Mouse (Mus musculus) brain, embryonic 14.5 days (tissue): ENCODE measurements around the gene Itpr2.

Experiments used
- CTCF ChIP-seq: fragments of 200-500 bp; IDR thresholded peaks from 2 replicates; pipeline ENCODE4 v1.5.1; 2012; ENCODE audit warnings: inconsistent platforms, mild to moderate bottlenecking, moderate library complexity, borderline replicate concordance; ENCODE audit not compliant: insufficient read depth, insufficient read length; ENCODE audit errors: extremely low read depth
- POLR2A ChIP-seq: fragments of 200-500 bp; IDR thresholded peaks from 2 replicates; pipeline ENCODE4 v1.6.1; 2012; ENCODE audit warnings: mild to moderate bottlenecking, inconsistent platforms, borderline replicate concordance; ENCODE audit not compliant: poor library complexity, insufficient read depth, insufficient read length, severe bottlenecking; ENCODE audit errors: extremely low read depth

DNA sequence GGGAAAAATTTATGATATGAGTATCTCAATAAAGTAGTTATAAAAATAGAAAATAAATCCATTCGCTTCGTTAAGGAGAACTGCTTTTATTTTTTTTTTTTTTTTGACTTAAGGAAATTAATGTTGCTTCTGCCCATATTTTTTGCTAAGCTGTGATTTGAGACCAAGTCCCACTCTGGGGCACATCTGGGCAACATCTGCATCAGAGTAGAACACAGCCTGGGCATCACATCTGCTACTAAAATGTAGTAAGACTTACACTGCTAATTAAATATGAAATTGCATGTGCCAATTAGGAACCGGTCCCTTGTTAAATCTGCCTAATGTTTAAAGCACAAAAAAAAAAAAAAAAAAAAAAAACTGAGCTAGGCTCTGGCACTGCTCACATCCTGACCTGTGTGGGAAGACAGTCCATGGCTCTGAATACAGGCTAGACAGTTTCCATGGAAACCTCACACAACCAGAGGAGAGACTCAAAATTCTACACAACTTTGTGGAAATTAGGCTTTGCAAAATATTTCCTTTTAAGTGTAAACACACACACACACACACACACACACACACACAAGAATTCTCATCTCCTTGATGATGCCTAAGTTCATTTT, 247.7 kb downstream of the Itpr2 start:
- TF ChIP-seq POLR2A (no peak), CTCF (no peak)
